Mouse (Mus musculus) heart, embryonic 16.5 days (tissue): ENCODE data around the gene Zfp131. TPM values are rescaled to one million over a fixed set of nuclear protein-coding genes. Genes with fewer than 3 reads are reported as not detected.
A peak's percentile ranks its signal among the peaks of the same experiment; 100 is the strongest.

ENCODE experiments used
- ATAC-seq: fragments of 200-750 bp; cut with Nextera tagmentation; replicated peaks from 2 replicates; pipeline ENCODE4 v1.8.0; 2017; ENCODE audit warnings: moderate number of reproducible peaks; ENCODE audit not compliant: insufficient read depth, low FRiP score; ENCODE audit errors: extremely low read depth
- H3K27ac ChIP-seq: fragments of 300-500 bp; sonication (generic); 2 replicates; pipeline ENCODE4 v1.5.1; 2014; ENCODE audit warnings: mild to moderate bottlenecking, low read length, control low read depth, moderate library complexity
- H3K27me3 ChIP-seq: fragments of 300-500 bp; sonication (generic); 2 replicates; pipeline ENCODE4 v1.6.1; 2014; ENCODE audit warnings: low read length, mixed read lengths; ENCODE audit not compliant: control insufficient read depth, insufficient read depth
- H3K36me3 ChIP-seq: fragments of 300-500 bp; sonication (generic); 2 replicates; pipeline ENCODE4 v1.6.1; 2014; ENCODE audit not compliant: control insufficient read depth, insufficient read depth
- H3K4me1 ChIP-seq: fragments of 300-500 bp; sonication (generic); 2 replicates; pipeline ENCODE4 v1.6.1; 2014; ENCODE audit warnings: low read length, mixed read lengths; ENCODE audit not compliant: control insufficient read depth, insufficient read depth
- H3K4me2 ChIP-seq: fragments of 300-500 bp; sonication (generic); 2 replicates; pipeline ENCODE4 v1.6.1; 2014; ENCODE audit warnings: low read depth, mild to moderate bottlenecking, control low read depth, low read length
- H3K4me3 ChIP-seq: fragments of 300-500 bp; sonication (generic); 2 replicates; pipeline ENCODE4 v1.5.1; 2014; ENCODE audit warnings: mild to moderate bottlenecking, control low read depth, low read length
- H3K9ac ChIP-seq: fragments of 300-500 bp; sonication (generic); 2 replicates; pipeline ENCODE4 v1.6.1; 2014; ENCODE audit warnings: low read length, control low read depth
- H3K9me3 ChIP-seq: fragments of 300-500 bp; sonication (generic); replicated peaks from 2 replicates; pipeline ENCODE4 v1.6.1; 2016; ENCODE audit warnings: low read length; ENCODE audit not compliant: control insufficient read depth
- WGBS: fragments of 180-500 bp; shearing (Covaris S2); extraction: QIAGEN DNeasy Blood & Tissue Kit; methylation state at CpG from one replicate; pipeline ENCODE4 v1.1.7; 2014; 5-methylcytosine and 5-hydroxymethylcytosine counted together
- polyA plus RNA-seq: library from polyadenylated mRNA; unstranded; fragments of >200 nt; fragmentation: Nextera tagmentation; extraction: Ambion mirVana; gene quantifications from 2 replicates; pipeline ENCODE4 v1.2.1, GENCODE M21; 2015

Gene Zfp131
- polyA plus RNA-seq, 1 experiment from 2014 or later = 22.8 TPM

DNA sequence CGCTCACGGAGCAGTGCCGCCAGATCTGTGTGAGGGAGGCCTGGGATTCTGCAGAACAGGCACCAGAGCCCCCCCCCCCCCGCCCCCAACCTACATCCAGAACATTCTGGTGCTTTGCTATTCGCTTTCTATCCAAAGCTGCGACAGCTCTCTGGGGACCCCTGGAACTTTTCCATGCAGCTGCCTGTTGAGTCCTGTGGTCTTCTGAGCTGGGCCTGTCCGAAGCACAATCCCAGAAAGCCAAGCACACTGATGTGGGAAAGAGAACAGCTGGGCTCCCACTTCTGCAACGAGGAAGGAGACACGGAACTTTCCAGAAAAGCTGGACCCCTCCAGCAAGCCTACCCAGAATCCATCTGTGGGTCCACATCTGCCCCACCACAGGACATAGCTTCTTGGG is 19.3 kb upstream of the Zfp131 start:
- no peak for ATAC-seq
- WGBS = 77% methylated on average over 9 of the region's 9 CpGs
- no peaks in the 10 kb centered on the region for H3K9me3 ChIP-seq
- H3K27me3 ChIP-seq = no peaks in the 10 kb centered on the region
- no peak overlapping the region for H3K4me2 ChIP-seq
- no peaks in the 10 kb centered on the region for H3K4me1 ChIP-seq
- no peak overlapping the region for H3K9ac ChIP-seq
- H3K36me3 ChIP-seq = no peaks in the 10 kb centered on the region
- no peak overlapping the region for H3K4me3 ChIP-seq
- no peak overlapping the region for H3K27ac ChIP-seq

GRCm38 (mm10) chr13:119808937-119809336 is 18.2 kb upstream of the Zfp131 start:
- H3K27me3 ChIP-seq = no peaks in the 10 kb centered on the region
- no peak overlapping the region for H3K9ac ChIP-seq
- 56% methylated on average over 2 of the region's 2 CpGs for WGBS
- no peak overlapping the region for H3K27ac ChIP-seq
- H3K4me2 ChIP-seq = no peak overlapping the region
- H3K4me3 ChIP-seq = no peak overlapping the region
- no peaks in the 10 kb centered on the region for H3K4me1 ChIP-seq
- H3K9me3 ChIP-seq = no peaks in the 10 kb centered on the region
- no peak for ATAC-seq
- no peaks in the 10 kb centered on the region for H3K36me3 ChIP-seq

DNA sequence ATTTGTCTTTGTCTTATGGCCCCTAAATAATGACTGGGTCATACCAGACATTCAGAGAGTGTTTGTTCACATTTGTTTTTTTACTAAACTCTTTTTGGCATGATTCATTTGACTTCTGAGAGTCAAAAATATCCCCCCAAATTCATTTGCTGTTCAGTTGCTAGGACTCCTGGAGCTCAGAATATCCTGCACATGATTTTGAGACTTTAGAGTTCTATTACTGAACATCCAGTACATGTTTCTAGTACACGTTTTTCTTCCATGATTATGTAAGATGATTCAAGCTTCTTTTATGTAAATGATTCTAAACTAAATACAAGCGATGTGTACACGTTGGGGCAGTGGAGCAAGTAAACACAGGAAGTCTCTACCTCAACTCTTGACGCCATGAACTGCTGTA is 7.0 kb upstream of the Zfp131 start:
- no peak overlapping the region for H3K9ac ChIP-seq
- no peaks in the 10 kb centered on the region for H3K4me1 ChIP-seq
- H3K4me2 ChIP-seq = no peak overlapping the region
- H3K9me3 ChIP-seq = no peaks in the 10 kb centered on the region
- 57% methylated on average over 4 of the region's 4 CpGs for WGBS
- ATAC-seq = no peak
- H3K4me3 ChIP-seq = no peak overlapping the region
- H3K36me3 ChIP-seq = no peaks in the 10 kb centered on the region
- no peaks in the 10 kb centered on the region for H3K27me3 ChIP-seq
- H3K27ac ChIP-seq = no peak overlapping the region

DNA sequence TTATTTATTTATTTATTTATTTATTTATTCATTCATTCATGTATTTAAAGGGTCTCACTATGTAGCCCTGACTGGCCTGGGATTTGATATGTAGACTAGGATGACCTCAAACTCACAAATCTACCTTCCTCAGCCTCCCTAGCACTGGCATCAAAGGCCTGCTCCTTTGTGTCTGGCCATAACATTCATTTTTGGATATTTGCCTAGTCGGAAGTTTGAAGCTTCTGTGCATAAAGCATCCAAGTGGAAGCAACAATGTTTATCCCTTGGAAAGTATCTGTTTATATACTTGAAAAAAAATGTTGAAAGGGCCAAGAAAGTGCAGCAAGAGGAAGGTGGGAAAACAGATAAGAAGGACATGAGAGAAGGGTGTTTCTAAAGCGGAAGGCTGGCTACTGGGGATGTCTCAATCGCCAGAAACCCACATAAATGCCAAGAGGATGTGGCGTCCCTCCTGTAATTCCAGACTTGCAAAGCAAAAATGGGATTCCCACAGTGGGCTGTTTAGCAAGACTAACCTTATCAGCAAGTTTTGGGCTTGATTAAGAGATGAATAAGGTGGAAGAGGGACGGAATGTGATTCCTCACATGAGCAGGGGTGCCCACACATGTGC is 2.2 kb upstream of the Zfp131 start:
- Histone ChIP-seq H3K9ac (no peak overlapping the region), H3K36me3 (peaks cover 7% of the 10 kb centered on the region), H3K4me3 (no peak overlapping the region), H3K27me3 (no peaks in the 10 kb centered on the region), H3K27ac (no peak overlapping the region), H3K9me3 (no peaks in the 10 kb centered on the region), H3K4me1 (peaks cover 16% of the 10 kb centered on the region), H3K4me2 (no peak overlapping the region)
- WGBS = 61% methylated on average over 5 of the region's 5 CpGs
- no peak for ATAC-seq

- H3K4me1 ChIP-seq = peaks cover 16% of the 10 kb centered on the region
- peak overlapping the region; percentile 89 for H3K4me3 ChIP-seq
- H3K27me3 ChIP-seq = no peaks in the 10 kb centered on the region
- H3K9ac ChIP-seq = peak overlapping the region; percentile 97
- no peaks in the 10 kb centered on the region for H3K9me3 ChIP-seq
- H3K27ac ChIP-seq = peak overlapping the region; percentile 97
- H3K36me3 ChIP-seq = peaks cover 11% of the 10 kb centered on the region
- 2% methylated on average over 18 of the region's 18 CpGs for WGBS
- ATAC-seq = no peak
- H3K4me2 ChIP-seq = peak overlapping the region; percentile 70
Observed at GRCm38 (mm10) chr13:119791580-119792135, 969 bp upstream of the Zfp131 start.

- H3K27me3 ChIP-seq = no peaks in the 10 kb centered on the region
- H3K4me3 ChIP-seq = peak overlapping the region; percentile 89
- peak overlapping the region; percentile 97 for H3K9ac ChIP-seq
- peaks cover 16% of the 10 kb centered on the region for H3K36me3 ChIP-seq
- peak; percentile 69 for ATAC-seq
- H3K4me1 ChIP-seq = peaks cover 16% of the 10 kb centered on the region
- H3K27ac ChIP-seq = peak overlapping the region; percentile 97
- H3K4me2 ChIP-seq = peak overlapping the region; percentile 75
- under 1% methylated on average over 39 of the region's 66 CpGs for WGBS
- H3K9me3 ChIP-seq = no peaks in the 10 kb centered on the region
Observed at GRCm38 (mm10) chr13:119789851-119790717, 605 bp downstream of the Zfp131 start.

DNA sequence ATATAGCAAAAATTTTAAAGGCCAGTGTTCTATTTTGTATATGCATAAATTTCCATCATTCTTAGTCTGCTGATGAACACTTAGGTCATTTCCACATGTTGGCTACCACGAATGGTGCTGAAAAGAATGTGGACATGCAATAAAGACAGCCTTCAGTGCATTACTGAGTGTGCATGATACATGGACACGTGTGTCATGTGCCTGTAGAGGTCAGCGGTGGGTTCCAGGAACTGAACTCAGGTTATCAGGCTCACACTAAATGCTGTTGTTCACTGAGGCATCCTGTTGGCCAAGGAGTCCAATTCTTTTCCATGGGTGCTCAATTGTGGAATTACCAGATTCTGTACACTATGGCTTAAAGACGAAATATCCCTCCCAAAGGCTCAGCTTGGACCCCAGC is 7.1 kb downstream of the Zfp131 start:
- 82% methylated on average over 4 of the region's 4 CpGs for WGBS
- ATAC-seq = no peak
- H3K27me3 ChIP-seq = no peaks in the 10 kb centered on the region
- H3K36me3 ChIP-seq = peaks cover 49% of the 10 kb centered on the region
- no peaks in the 10 kb centered on the region for H3K9me3 ChIP-seq
- H3K9ac ChIP-seq = no peak overlapping the region
- H3K27ac ChIP-seq = no peak overlapping the region
- H3K4me1 ChIP-seq = peaks cover under 1% of the 10 kb centered on the region; the same call in 1 of the 2 replicates
- no peak overlapping the region for H3K4me3 ChIP-seq
- H3K4me2 ChIP-seq = no peak overlapping the region

DNA sequence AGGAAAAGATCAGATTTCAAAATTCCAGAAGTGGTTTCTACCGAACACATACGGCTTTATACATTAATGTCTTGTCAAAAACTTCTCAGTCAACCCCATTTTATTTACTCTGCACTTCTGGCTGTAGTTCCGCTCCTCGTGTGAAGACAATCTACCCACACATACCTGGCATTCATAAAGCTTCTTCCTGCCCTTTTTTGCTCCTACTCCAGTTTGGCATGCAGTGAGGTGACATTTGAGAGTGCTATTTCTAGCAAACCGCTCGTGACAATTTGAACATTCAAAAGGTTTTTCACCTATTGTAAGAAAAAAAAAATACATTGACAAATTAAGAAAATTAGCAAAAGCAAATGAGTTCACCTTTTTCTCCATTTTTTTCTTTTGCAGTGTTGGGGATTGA is 22.1 kb downstream of the Zfp131 start:
- H3K4me2 ChIP-seq = no peak overlapping the region
- no peak overlapping the region for H3K27ac ChIP-seq
- H3K27me3 ChIP-seq = no peaks in the 10 kb centered on the region
- WGBS = 66% methylated on average over 6 of the region's 6 CpGs
- H3K9me3 ChIP-seq = no peaks in the 10 kb centered on the region
- no peak for ATAC-seq
- peaks cover 59% of the 10 kb centered on the region for H3K36me3 ChIP-seq
- H3K4me3 ChIP-seq = no peak overlapping the region
- no peaks in the 10 kb centered on the region for H3K4me1 ChIP-seq
- H3K9ac ChIP-seq = no peak overlapping the region

- Histone ChIP-seq H3K4me1 (no peaks in the 10 kb centered on the region), H3K27ac (no peak overlapping the region), H3K9ac (no peak overlapping the region), H3K4me2 (no peak overlapping the region), H3K36me3 (peaks cover 45% of the 10 kb centered on the region), H3K9me3 (no peaks in the 10 kb centered on the region), H3K4me3 (no peak overlapping the region), H3K27me3 (no peaks in the 10 kb centered on the region)
- WGBS = 86% methylated on average over 7 of the region's 7 CpGs
- no peak for ATAC-seq
Observed at GRCm38 (mm10) chr13:119766480-119766879, 24.2 kb downstream of the Zfp131 start.
